Mouse (Mus musculus) liver, adult 2 months (tissue): ENCODE measurements around the gene Kat6b. TPM values are rescaled to one million over a fixed set of nuclear protein-coding genes. Genes with fewer than 3 reads are reported as not detected.

ENCODE experiments used
- DNase-seq: peaks from one replicate; pipeline ENCODE4 v3.0.0-alpha.2; 2011; ENCODE audit warnings: low read depth, low spot score; ENCODE audit errors: extremely low read depth
- H3K27ac ChIP-seq: fragments of 200-500 bp; replicated peaks from 2 replicates; pipeline ENCODE4 v1.5.1; 2012; ENCODE audit warnings: low read depth, mild to moderate bottlenecking, control low read depth, inconsistent platforms, low read length; ENCODE audit not compliant: insufficient read depth
- H3K27me3 ChIP-seq: fragments of 200-500 bp; 2 replicates; pipeline ENCODE4 v1.6.1; 2012; ENCODE audit warnings: mild to moderate bottlenecking, moderate library complexity, low read length, inconsistent platforms; ENCODE audit not compliant: control insufficient read depth, insufficient read depth
- H3K36me3 ChIP-seq: fragments of 200-500 bp; 2 replicates; pipeline ENCODE4 v1.6.1; 2012; ENCODE audit warnings: low read length, inconsistent platforms; ENCODE audit not compliant: control insufficient read depth, insufficient read depth
- H3K4me1 ChIP-seq: fragments of 200-500 bp; 2 replicates; pipeline ENCODE4 v1.6.1; 2011; ENCODE audit warnings: low read length; ENCODE audit not compliant: control insufficient read depth, insufficient read depth
- H3K4me3 ChIP-seq: fragments of 200-500 bp; 2 replicates; pipeline ENCODE4 v1.5.1; 2011; ENCODE audit warnings: low read depth, mild to moderate bottlenecking, control low read depth, low read length, moderate library complexity; ENCODE audit not compliant: insufficient read depth
- H3K79me2 ChIP-seq: fragments of 200-500 bp; 2 replicates; pipeline ENCODE4 v1.6.1; 2012; ENCODE audit warnings: inconsistent platforms, mild to moderate bottlenecking, low read length, moderate library complexity; ENCODE audit not compliant: control insufficient read depth, insufficient read depth
- H3K9ac ChIP-seq: fragments of 200-500 bp; 2 replicates; pipeline ENCODE4 v1.6.1; 2012; ENCODE audit warnings: low read depth, mild to moderate bottlenecking, control low read depth, inconsistent platforms, low read length
- CTCF ChIP-seq: fragments of 200-500 bp; IDR thresholded peaks from 2 replicates; pipeline ENCODE4 v1.5.1; 2011; ENCODE audit warnings: low read depth, low read length, control low read depth
- POLR2A ChIP-seq: fragments of 200-500 bp; IDR thresholded peaks from 2 replicates; pipeline ENCODE4 v1.6.1; 2011; ENCODE audit warnings: low read length, control low read depth; ENCODE audit not compliant: insufficient read depth; ENCODE audit errors: extremely low read depth
- WGBS: fragments of 180-500 bp; shearing (Covaris S2); methylation state at CpG from one replicate; pipeline ENCODE4 v1.1.7; 2018; 5-methylcytosine and 5-hydroxymethylcytosine counted together
- polyA plus RNA-seq: library from polyadenylated mRNA; depleted of rRNA; stranded (reverse); fragments of >200 nt; gene quantifications from 2 replicates; pipeline ENCODE4 v1.2.3, GENCODE M21; 2012
- total RNA-seq: library from RNA; depleted of rRNA; stranded (reverse); fragments of >200 nt; gene quantifications from 2 replicates; pipeline ENCODE4 v1.2.3, GENCODE M21; 2014

Gene Kat6b
- total and polyA plus RNA-seq, 2 experiments: 3.2 to 5.3 TPM

DNA sequence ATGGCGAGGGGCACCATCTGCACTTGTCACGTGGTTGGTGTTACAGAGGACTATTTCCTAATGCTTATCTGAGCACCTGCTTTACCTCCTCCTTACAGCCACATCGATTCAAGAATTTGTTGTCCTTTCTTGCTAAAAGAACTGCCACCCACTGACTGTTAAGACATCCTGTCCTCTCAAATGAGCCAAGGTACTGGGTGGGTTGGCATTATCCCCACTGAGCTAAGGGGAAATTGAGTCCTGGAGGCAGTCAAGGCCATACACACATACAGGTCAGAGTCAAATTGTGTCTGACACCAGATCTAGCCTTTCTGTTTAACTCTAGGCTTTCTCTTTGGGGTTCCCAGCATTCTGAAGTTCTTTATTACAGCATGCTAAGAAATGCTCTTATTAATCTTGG is 56.6 kb downstream of the Kat6b start:
- no peak for DNase-seq
- TF ChIP-seq POLR2A (no peak), CTCF (no peak)
- H3K27me3 ChIP-seq: no peaks in the 10 kb centered on the region
- H3K79me2 ChIP-seq: peaks cover 34% of the 10 kb centered on the region; the same call in 1 of the 2 replicates
- no peak overlapping the region for H3K9ac ChIP-seq
- no peak overlapping the region for H3K4me3 ChIP-seq
- H3K27ac ChIP-seq: no peak overlapping the region
- no peaks in the 10 kb centered on the region for H3K4me1 ChIP-seq
- H3K36me3 ChIP-seq: peaks cover 7% of the 10 kb centered on the region
- WGBS: 96% methylated on average over 3 of the region's 3 CpGs

DNA sequence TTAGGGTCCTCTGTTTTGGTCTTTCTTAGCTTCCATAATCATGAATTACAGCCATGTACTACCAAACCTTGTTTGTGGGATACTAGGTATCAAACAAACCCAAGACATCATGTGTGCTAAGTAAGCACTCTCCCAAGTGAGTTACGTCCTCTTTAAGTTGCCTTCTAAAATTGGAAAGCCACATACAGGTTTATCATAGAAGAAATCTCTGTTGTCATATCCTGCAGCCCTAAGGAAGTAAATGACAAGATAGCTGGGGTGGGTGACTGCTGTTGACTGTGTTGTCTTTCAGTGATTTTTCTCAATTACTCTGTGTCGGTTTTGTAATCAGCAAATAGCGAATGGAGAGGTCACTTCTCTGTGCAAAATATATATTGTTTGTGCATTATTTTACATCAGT is 58.5 kb downstream of the Kat6b start:
- H3K27me3 ChIP-seq: no peaks in the 10 kb centered on the region
- H3K79me2 ChIP-seq: peaks cover 31% of the 10 kb centered on the region; the same call in 1 of the 2 replicates
- H3K27ac ChIP-seq: no peak overlapping the region
- H3K9ac ChIP-seq: no peak overlapping the region
- no peaks in the 10 kb centered on the region for H3K4me1 ChIP-seq
- no peak for TF ChIP-seq CTCF
- TF ChIP-seq POLR2A: no peak
- WGBS: 84% methylated on average over 3 of the region's 3 CpGs
- H3K4me3 ChIP-seq: no peak overlapping the region
- H3K36me3 ChIP-seq: peaks cover 4% of the 10 kb centered on the region; the same call in 1 of the 2 replicates
- DNase-seq: no peak

DNA sequence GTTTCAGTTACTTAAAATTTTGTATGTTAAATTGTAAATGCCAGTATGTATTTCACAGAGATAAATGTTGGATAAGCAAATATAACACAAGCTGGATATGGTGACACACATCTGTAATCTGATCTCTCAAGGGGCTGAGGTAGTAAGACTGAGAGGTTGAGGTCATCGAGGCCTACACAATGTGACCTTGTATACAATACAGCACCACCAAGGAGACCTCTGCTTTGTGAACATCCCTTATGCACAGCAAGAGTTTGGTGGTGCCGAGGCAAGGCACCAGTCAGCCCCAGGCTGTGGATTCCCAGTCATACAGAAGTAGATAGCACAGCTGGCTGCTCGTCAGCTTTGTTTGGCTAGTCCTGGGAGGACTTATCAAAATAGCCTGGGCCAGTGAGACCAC is 59.1 kb downstream of the Kat6b start:
- 80% methylated on average over 3 of the region's 3 CpGs for WGBS
- no peaks in the 10 kb centered on the region for H3K4me1 ChIP-seq
- H3K27ac ChIP-seq: no peak overlapping the region
- no peak overlapping the region for H3K4me3 ChIP-seq
- H3K36me3 ChIP-seq: peaks cover 2% of the 10 kb centered on the region; the same call in 1 of the 2 replicates
- DNase-seq: no peak
- TF ChIP-seq POLR2A: no peak
- no peak for TF ChIP-seq CTCF
- no peak overlapping the region for H3K9ac ChIP-seq
- no peaks in the 10 kb centered on the region for H3K27me3 ChIP-seq
- H3K79me2 ChIP-seq: peaks cover 30% of the 10 kb centered on the region

DNA sequence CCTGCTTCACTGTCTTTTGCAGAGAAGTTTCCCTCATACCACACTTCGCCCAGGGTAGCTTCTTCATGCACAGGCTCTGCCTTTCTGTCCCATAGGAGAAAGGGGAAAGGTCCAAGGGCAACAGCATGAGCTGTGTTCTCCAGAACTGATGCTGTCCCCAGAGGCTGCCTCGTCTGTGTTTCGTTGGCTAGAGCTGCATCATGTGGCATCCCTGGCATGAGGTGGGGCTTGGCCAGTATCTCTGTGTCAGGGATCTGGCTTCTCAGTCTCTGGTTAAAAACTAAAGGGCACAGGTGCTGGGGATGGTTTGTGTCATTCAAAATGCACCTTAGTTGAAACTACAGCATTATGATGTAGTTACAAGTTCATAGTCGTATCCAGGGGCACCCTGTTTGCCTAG is 64.3 kb downstream of the Kat6b start:
- TF ChIP-seq CTCF: no peak
- Histone ChIP-seq H3K36me3 (no peaks in the 10 kb centered on the region), H3K4me3 (no peak overlapping the region), H3K27me3 (no peaks in the 10 kb centered on the region), H3K79me2 (peaks cover 33% of the 10 kb centered on the region), H3K4me1 (peaks cover 8% of the 10 kb centered on the region), H3K9ac (no peak overlapping the region), H3K27ac (no peak overlapping the region)
- no peak for DNase-seq
- 69% methylated on average over 4 of the region's 4 CpGs for WGBS

DNA sequence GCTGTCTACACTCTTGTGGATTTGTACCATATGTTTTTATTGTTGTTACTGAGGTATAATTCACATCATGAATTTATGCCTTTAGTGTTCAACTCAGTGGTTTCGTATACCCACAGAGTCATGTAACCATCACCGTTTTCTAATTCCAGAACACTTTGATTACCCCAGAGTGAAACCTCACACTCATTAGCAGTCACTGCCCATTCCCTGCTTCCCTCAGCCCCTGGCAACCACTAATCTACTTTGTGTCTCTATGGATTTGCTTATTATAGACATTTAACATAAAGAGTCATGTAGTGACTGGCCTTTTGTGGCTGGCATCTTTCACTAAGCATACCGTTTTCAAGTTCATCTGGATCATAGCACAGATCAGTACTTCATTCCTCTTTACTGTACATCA is 65.1 kb downstream of the Kat6b start:
- Histone ChIP-seq H3K27ac (no peak overlapping the region), H3K79me2 (peaks cover 32% of the 10 kb centered on the region), H3K9ac (no peak overlapping the region), H3K36me3 (no peaks in the 10 kb centered on the region), H3K4me3 (no peak overlapping the region), H3K4me1 (peaks cover 8% of the 10 kb centered on the region), H3K27me3 (no peaks in the 10 kb centered on the region)
- DNase-seq: no peak
- TF ChIP-seq POLR2A (no peak), CTCF (no peak)
- WGBS: 94% methylated on average over 3 of the region's 3 CpGs

DNA sequence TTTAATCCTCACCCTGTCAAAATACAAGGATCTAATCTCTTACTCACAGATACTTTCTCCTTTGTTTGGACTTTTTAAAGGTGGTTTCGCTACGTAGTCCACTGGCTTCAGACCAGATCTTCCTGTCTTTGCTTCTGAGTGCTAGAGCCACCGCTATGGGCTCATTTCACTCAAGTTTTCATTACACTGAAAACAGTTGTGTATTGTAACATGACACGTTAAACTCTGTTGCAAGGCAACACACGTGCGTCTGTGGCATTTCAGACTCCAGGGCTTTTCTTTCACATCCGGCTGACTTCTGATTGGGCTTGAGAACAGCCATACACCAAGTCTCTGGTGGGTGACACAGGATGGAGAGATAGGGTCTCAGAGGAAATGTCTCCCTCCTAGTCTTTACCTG is 66.1 kb downstream of the Kat6b start:
- peaks cover 8% of the 10 kb centered on the region for H3K4me1 ChIP-seq
- 91% methylated on average over 7 of the region's 7 CpGs for WGBS
- peaks cover 36% of the 10 kb centered on the region for H3K79me2 ChIP-seq
- no peaks in the 10 kb centered on the region for H3K36me3 ChIP-seq
- H3K9ac ChIP-seq: no peak overlapping the region
- no peak overlapping the region for H3K4me3 ChIP-seq
- H3K27ac ChIP-seq: no peak overlapping the region
- H3K27me3 ChIP-seq: no peaks in the 10 kb centered on the region
- no peak for DNase-seq
- TF ChIP-seq POLR2A (no peak), CTCF (no peak)
